Mouse (Mus musculus) cerebellum, postnatal 36 days (tissue): ENCODE measurements around the gene Lcn2.
"Not testable (repeated sequence)": the region's sequence is repeated elsewhere in the genome, so short reads cannot be mapped to it uniquely, and the experiment has no call there.

Experiments used
- DNase-seq, 2 experiments: peaks; one replicate each; pipeline ENCODE4 v3.0.0; 2021 to 2022; ENCODE audit warnings: mixed read lengths in 2 of 2

Lcn2 gene

DNA sequence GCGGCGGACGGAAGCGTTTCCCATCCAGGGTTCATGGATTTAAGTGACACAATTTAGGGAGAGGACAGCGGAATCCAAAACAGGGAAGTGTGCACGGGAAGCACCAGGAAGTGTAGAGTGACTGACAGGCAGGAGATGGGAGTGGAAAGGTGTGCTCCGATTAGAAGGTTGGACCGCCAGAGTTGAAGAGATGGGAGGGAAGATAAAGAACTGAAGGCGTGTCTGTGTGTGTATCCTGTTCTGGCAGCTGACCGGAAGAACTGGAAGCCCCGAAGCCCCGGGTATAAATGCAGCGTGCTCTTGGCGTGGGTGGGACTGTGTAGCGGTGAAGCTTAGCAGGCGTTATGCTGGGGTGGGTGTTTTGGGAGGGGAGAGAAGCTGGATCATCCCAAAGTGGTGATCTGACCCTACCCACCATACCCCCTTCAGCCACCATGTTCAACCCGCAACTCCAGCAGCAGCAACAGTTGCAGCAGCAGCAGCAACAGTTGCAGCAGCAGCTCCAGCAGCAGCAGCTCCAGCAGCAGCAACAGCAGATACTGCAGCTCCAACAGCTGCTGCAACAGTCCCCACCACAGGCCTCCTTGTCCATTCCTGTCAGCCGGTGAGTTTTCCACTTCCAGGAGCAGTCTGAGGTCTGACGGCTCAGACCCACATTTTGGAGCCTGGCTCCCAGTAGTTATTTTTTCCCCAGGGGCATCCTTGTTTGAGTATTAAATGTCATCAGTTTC is 24.5 kb downstream of the Lcn2 start:
- DNase-seq: no peak

DNA sequence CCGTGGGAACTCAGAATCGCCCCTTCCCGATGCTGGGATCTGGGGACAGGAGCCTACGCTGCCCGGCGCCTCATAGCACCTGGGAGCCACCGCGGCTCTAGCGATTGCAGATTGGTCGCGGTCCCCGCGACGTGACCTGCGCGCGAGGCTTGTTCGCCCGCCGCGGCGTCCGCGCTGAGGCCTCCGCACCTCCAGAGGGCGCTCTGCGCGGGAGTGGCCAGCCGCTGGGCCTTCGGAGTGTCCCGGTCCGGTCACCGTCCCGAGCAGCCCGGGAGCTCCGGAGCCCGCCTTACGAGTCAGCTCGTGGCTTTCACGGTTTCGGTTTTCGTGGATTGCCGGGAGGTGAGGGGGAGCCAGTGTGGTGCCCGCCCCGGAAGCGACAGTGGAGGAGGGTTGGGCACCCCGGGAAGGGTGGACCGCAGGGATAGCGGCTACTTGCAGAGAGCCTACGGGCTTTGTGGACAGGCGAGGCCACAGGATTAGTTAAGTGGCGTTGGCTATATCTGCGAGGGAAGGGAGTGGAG is 25.2 kb downstream of the Lcn2 start:
- DNase-seq: peak; percentile 96

DNA sequence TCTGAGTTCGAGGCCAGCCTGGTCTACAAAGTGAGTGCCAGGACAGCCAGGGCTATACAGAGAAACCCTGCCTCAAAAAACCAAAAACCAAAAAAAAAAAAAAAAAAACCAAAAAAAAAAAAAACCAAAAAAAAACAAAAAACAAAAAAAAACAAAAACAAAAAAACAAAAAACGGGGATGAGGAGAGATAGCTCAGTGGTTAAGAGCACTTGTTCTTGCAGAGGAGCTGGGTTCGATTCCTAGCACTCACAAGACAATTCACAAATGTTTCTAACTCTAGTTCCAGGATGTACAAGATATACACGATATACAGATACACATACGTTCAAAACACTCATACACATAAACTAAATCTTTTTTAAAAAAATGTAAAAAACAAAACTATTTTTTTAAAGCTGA is 25.8 kb downstream of the Lcn2 start:
- DNase-seq: not testable (repeated sequence)

DNA sequence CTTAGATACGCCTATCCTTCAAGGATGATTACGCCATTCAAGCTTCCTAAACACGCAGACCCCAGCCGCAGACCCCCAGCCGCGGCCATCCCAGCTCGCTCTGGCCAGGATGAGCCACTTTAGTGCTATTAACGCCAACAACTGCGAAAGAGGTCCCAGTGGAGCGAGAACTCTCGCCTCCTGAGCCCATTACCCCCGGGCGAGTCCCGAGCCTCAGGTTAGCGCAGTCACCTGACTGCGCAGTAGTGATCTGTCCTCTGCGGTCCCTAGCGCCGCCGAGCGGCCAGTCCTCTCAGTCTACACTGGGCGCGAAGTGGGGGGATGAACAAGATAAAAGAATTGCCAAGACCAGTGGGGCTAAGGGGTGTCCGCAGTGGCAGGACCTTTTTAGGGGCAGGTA is 26.6 kb downstream of the Lcn2 start:
- DNase-seq: peak; percentile 88 to 90

DNA sequence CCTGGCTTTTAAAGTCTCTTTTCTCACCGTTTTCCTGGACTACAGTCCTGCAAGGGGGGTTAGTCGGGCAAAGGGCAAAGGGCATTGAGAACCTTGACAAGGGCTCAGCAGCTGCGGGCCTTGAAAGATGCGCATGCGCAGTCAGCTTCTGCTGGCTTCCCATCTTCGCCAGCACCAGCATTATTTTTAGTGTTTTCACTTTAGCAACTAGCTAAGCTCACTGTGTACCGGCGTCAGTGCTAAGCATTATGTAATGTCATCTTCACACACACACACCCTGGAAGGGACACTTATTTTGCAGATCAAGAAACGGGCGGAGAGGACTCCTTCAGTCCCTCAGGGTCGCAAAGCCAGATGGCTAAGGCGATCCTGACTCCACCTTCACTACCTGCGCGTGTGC is 27.3 kb downstream of the Lcn2 start:
- peak; percentile 80 to 84 for DNase-seq

DNA sequence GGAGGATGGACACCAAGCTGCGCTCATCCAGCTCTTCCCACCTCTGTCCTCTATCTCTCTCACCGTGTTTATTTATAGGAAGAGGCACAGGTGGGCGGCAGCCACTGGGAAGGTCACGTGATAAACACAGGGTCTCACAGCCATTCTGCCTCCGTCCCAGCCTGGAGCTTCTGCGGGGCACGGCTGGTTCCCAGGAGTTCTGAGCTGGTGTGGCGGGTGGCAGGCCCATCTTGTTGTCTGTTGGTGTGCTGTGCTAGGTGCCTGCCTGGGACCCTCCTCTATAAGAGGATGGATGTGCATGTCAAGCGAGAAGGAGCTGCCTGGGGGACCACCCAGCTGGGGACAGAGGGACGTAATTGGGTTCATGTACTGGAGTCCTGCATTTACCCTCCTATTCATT is 29.7 kb downstream of the Lcn2 start:
- DNase-seq: no peak

DNA sequence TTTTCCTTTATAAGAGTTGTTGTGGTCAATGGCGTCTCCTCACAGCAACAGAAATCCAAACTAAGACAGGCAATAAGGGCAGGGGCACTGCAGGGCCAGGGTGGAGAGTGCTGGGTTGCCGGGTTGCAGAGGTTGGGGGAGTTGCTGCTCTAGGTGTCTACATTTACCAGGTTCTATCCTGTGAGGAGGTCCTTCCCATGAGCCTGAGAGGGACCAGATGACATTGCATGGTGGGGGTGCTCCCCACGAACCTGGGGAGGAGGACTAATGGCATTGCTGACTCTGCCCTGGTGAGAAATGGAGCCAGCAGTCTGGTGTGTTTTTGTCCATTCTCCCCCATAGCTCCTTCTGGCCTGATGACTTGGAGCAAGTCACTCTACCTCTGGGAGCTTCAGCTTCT is 30.3 kb downstream of the Lcn2 start:
- no peak for DNase-seq

DNA sequence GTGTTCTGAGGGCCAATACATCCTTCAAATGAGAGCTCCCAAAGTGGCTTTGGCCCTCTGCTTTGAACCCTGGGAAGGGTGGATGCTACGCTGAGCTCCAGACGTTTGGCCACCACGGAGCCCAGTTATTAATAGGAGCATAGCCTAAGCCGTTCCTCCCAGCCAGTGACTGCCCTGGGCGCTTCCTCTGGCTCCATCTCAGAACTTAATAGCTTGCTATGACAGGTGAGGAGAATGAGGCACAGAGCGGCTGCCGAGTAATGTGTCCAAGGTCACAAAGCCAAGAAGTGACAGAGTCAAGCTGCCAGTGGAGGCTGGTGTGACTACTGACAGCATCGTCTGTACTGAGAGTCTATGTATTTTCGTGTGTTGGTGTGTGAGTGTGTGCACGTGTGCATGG is 31.8 kb downstream of the Lcn2 start:
- no peak for DNase-seq

DNA sequence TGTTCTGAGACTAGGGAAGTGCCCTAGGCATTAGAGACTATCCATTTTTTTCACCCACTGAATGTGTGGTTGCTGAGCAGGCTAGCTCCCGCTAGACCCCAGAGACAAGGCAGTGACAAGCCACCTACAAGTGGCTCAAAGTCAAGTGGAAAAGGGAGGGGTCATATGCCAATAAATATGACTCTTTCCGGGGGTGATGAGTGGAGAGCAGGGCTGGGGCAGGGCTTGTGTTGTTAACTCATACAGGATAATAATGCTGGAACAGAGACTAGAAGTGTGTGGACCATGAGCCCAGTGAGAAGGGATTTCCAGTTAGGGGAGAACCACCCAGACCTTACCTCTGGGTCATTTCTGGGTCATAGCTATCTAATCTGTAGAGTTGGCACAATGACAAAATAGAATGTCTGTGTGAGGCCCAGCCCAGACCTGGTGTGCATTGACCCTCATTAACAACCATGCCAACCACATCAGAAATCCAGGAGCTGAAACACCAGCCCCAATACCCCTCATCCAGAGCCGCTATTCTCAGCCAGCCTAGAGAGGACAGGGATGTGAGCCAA is 33.6 kb downstream of the Lcn2 start:
- DNase-seq: no peak

DNA sequence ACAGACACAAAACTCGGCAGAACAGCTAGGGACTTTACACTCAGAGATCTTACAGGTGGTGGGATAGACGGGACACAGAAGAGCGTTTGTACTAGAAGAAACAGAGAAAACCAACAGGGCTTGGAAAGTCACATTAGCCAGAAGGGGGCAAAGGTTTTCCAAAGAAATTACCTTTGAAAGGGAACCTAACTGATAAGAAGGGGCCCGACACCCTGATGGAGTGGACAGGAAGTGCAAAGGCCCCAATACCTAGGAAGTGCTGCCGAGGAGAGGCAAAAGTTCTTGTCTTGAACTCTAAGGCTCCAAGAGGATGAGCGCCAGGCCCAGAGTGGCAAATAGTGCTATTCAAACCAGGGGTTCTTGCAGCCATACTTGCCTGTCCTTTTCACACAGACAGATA is 34.2 kb downstream of the Lcn2 start:
- DNase-seq: no peak

DNA sequence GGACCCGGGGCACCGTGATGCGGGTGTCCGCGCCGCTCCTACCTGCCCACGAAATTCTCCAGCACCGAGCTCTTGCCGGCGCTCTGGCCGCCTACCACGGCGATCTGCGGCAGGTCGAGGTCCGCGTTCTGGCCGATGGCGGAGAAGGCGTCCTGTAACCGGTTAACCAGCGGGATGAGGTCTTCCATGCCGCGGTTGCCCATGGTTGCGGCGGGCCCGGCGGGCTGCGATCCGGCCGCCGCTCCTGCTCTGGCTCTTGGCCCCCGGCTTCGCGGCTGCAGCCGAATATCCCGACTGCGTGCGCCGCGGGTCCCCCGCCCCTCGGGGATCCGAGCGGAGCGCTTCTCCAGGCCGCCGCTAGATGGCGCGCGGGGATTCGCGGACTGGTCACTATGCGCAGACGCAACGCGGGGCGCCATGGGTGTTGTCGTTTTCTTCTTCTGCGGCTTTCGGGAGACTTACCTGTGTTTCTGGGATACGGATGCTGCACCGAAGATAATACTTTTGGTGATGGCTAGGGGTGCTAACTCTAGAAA is 35.0 kb downstream of the Lcn2 start, which contains the start of gene Dnm1:
Gene Dnm1, minus strand, starts transcription at position 332 of the 536 bp plus-strand sequence.
- peak; percentile 98 for DNase-seq

DNA sequence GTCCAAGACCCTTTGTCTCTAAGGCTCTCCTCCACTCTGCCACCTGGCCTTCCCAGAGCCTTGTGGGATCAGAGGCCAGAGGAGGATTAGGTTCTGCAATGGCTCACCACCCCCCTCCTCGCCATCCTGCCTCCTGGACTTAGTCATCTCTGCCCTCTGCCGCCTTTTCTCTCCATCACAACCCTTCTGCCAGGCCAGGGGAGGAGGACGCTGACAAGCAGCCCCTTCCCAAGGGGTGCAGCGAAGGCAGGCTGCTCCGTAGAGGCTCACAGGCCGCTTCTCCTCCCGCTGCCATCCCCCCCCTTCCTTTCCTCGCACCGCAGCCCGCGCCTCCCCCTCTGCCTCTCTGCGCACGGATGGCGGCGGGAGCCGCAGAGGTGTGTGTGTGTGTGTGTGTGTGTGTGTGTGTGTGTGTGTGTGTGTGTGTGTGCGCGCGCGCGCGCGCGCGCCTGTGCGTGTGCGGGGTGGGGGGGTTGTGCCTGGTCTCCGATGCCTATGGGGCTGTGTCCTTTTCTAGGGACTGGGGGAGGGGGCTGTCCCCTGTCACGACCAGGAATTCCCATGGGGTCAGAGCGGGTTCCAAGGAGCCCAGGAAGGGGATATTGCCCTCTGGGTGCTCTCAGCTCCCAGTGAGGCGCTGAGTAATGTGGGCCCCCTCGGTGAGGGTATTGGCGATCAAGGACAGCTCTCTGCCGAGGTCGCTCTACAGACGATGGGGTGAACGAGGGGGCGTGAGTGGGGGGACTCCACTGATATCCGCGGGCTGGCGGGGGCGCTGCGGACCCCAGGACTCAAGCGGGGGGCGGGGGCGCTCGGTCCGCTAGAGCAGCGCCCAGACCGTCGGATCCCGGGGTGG is 35.7 kb downstream of the Lcn2 start, which contains the start of gene Ciz1:
Gene Ciz1, plus strand, starts transcription at position 177 of the 856 bp plus-strand sequence.
- DNase-seq: peak; percentile 75 to 78

DNA sequence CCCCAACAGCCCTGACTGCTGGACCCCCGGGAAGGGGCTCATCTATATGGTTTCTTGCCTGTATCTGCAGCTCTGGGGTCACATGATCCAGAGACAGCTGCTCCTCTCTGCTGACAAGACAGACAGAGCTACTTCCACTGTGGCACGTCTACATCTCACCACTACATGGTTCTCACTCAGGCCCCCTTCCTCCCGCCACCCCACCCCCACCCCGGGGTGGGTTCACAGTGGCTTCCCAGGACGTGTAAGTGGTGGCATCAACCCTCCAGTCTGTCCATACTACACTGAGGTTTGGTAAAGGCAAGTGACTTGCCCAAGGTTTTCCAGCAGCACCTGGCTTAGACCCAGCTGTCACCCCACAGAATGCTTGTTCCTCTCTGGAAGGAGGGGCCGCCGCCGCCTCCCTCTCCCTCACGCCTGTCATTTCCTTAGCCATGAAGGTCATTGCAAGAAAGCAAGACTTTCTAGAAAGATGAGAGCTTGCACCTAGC is 36.5 kb downstream of the Lcn2 start:
- peak; percentile 61 to 66 for DNase-seq

DNA sequence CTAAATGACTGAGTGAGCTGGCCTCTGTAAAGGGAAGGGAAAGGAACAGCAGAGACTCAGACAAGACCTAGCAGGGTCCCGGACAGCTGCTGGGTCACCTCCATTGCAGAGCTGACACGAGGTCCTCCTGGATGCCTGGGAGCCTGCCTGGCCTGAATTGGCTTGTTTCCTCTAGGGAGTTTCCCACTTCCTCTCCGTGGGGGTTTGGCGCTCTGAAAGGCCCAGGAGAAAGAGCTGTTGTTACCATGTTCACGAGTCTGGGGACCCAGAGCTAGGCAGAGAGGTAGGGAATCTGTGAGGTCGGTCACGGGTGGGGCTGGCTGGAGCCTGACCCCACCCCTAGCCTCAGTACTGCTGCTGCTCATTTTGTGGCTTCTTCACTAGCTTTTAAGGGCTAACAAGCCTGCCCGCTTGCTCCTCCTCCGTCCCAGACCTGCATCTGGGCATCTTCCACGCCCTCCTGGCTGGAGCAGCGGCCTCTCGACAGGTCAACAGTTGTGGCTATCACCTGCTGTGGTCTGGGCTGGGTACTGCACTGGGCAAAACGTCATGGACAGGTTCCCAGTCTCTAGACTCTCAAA is 37.5 kb downstream of the Lcn2 start:
- peak; percentile 62 to 63 for DNase-seq

DNA sequence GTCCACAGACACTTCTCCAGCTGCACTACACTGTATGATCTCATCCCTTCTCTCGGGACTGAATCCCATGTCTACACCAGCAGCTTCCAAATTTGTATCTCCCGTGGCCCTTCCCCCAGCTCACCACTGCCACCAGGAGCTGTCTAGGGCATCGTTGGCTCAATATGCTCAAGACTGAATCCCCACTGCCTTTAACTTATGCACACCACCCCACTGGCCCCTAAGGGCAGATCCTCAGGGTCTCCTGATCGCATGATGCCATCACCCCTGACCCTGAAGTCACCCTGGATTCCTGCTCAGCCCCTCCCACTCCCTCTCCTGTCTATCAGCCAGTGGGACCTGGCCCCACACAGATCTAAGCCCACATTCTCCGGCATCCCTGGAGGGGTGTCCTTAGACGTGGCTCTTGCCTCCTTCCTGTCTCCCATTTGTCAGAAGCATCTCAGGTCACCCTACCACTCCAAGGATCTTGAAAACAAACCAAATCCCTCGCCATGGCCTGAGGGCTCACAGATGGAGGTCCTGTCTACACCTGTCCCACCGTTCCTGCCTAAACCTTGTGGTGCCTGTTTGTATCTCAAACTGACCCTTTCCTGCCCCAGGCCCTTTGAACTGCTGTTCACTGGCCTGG is 38.3 kb downstream of the Lcn2 start:
- peak; percentile 39 to 48 for DNase-seq

DNA sequence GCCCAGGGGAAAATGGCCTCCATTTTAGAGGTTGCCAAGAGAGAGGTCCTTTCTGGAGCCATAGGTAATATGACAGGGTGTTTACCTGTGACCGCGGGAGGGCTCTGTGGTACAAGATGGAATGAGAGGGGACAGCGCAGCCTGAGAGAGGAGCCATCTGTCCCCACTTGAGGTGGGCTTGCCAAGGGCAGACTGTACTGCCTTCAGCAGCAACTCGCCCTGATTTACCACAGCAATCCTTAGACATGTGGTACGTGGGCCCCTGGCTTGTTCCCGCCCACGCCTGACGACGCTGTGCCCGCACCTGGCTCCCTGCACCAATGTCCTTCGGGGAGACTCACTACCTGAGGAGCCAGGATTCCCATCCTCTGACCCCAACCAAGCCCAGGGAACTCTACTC is 39.7 kb downstream of the Lcn2 start:
- DNase-seq: peak; percentile 70 to 71

DNA sequence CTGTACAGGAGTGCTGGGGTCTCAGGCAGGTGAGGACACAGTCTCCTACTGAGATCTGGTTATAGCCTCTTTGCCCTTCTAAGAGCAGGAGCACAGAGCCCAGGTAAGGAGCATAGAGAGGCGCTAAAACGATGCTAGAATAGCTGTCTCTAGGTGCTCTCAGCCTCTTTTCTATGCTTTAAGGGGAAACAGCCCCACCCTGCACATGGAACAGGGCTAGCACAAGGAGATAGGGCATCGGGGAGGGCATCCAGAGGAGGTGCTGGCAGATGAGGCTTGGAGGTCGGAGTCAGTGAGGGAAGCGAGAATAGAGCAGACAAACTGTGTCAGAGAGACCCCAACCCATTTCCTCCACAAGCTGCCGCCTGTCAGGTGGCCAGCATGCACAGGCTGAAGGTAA is 41.0 kb downstream of the Lcn2 start:
- DNase-seq: peak in 1 of 2 experiments; percentile 35

DNA sequence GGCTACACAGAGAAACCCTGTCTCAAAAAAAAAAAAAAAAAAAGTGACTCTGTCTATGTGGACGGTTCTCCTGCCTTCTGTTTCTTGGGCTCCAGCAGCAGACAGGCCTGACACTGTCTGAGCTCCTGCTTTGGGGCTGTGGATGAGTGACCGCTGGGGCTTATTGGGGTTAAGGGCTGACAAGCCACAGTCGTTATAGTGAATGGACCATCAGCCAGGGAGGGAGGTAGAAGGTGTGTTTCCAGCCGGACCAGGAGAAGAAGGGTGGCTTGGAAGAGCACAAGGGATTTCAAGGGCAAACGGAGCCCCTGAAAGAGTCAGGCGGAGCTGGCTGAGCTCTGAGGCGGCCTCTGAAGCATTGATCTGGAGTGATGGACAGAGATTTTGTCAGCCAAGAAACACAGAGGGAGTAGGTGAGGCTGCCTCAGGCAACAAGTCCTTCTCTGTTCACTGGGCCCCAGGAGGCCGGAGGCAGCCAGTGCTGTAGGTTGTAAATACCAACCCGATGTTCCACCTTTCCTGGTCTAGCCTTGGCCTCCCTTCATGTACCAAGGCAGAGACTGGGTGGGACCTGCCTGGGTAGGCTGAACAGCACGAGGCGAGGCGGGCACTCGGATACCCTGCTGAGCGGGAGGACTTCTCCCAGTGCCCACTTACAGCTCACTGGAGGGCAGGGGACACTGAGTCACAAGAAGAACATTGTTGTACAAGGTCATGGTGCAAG is 43.3 kb downstream of the Lcn2 start:
- peak; percentile 28 to 37 for DNase-seq

DNA sequence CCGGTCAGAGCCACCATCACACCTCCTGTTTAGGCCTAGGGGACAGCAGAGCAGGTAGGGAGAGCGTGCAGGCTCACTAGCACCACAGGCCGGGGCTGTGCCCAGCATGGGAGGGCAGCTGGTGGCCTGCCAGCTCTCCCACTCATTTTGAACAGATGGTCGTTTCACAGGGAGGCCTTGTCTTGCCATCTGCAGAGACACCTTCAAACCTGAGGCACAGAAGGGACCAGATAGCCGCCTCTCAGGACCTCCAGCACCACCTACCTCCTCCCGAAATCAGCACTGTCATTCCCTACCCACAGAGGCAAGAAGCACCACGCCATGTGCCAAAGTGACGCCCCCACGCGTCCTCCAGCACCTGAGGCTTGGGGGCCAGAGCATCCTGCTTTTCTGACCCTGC is 44.0 kb downstream of the Lcn2 start:
- DNase-seq: peak; percentile 96 to 98

DNA sequence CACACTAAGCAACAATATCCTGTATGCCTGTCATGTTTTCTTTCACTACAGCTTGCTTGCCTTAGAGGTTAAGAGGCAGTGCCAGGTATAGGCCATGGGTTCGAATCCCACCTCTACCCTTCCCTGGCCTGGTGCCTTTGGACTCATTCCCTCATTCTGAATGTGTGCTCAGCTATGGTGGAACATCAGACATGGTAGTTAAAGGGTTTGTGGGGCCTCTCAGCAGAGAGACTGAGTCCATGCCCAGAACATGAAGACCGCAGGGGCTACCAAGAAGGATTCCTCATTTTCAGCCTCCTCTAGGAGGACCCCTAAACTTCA is 44.7 kb downstream of the Lcn2 start:
- DNase-seq: no peak

DNA sequence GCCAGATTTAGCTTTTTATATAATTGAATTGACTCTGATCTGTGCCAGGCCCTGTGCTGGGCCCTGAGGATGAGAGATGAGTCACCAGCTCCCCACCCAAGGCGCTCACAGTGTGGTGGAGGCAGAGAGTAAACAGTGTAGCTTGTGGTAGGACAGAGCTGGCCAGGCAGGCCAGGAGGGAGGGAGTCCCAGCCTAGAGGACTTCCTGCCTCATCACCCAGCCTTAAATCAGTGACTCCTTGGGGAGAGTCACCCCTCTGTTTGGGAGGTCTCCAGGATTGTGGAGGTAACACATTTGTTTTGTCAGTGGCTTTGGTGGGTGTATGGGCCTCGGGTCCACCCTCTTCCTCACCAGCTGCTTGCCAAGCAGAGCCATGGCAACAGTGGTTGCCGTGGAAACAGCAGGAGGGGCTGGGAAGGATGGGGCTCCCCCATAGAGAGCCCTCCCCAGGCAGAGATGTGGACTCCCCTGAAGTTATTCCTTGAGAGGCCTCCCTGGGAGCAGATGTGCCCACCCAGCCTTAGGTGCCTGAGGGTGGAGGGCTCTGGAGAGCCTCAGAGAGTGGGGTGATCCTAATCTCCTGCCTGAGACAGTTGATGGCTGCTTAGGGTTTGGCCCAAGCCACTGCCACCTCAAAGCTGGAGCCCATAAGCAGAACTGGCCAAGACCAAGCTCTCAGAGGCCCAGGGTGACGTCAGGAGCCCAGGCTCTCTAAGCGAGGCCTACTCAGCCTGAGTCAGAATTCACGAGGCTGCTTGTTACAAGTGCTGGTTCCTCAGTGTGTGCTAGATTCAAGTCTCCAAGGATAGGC is 45.3 kb downstream of the Lcn2 start:
- DNase-seq: peak; percentile 84 to 85
